Mouse (Mus musculus) bone marrow macrophage, adult 2 months (primary cell): ENCODE results near the gene Barhl1. TPM values are rescaled to one million over a fixed set of nuclear protein-coding genes. Genes with fewer than 3 reads are reported as not detected.

Experiments
- H3K27ac ChIP-seq: 2 replicates; pipeline ENCODE4 v1.5.1; 2012; ENCODE audit warnings: low read depth, low read length; ENCODE audit not compliant: insufficient read depth
- H3K4me1 ChIP-seq: 2 replicates; pipeline ENCODE4 v1.6.1; 2012; ENCODE audit warnings: low read length; ENCODE audit not compliant: control insufficient read depth, insufficient read depth
- H3K4me3 ChIP-seq: 2 replicates; pipeline ENCODE4 v1.5.1; 2012; ENCODE audit warnings: mild to moderate bottlenecking, low read length, moderate library complexity; ENCODE audit not compliant: insufficient read depth
- CTCF ChIP-seq: IDR thresholded peaks from 2 replicates; pipeline ENCODE4 v1.5.1; 2012; ENCODE audit warnings: low read depth, mild to moderate bottlenecking, low read length, moderate library complexity
- POLR2A ChIP-seq: IDR thresholded peaks from 2 replicates; pipeline ENCODE4 v1.6.1; 2012; ENCODE audit warnings: mild to moderate bottlenecking, low read depth, low read length, borderline replicate concordance
- polyA plus RNA-seq: library from polyadenylated mRNA; stranded (reverse); fragments of >200 nt; gene quantifications from 2 replicates; pipeline ENCODE4 v1.2.4, GENCODE M21; 2012; ENCODE audit not compliant: missing spikeins, insufficient read depth, insufficient read length

The Barhl1 gene
- polyA plus RNA-seq, 1 experiment, result not detected

DNA sequence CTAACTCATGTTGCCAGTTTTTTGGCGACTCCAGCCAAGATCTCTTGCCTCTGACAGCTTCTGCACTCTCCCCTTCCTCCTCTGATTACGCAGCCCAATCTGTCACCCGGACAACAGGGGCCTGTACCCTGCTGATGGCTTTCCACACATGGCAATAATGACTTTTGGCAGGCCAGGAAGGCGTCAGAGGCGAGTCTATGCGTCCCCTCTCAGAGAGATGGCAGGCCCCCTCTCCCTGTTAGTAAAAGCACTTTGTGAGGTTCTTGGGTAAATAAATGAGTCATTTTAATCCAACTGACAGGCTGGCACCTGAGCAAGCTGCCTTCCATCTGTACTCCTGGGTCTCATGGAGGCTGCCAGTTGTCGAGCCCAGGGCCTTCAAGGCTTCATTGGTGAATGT lies 49.0 kb downstream of the Barhl1 start:
- Histone ChIP-seq H3K27ac (no peak overlapping the region), H3K4me3 (no peak overlapping the region), H3K4me1 (0 out of 2 replicates have a peak, but pooled peaks cover 2% of the 10 kb centered on the region)
- TF ChIP-seq CTCF, result no peak
- no peak for TF ChIP-seq POLR2A

DNA sequence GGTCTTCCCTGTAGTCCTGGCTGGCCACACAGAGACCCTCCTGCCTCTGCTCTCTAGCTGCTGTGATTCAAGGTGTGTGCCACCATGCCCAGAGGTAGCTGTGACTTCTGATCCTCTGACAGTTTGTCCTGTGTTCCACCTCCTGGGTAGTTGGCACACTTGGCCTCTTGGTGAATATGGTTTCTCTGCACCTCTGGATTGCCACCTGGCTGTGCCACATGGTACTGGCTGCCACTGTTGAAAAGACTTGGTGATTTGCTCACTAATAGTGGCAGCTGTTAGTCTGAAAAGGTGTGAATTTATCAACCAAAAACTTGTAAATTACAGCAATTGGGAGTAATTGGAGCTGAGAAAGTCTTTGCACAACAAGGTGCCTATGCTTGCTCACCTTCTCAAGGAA lies 52.6 kb downstream of the Barhl1 start:
- no peak overlapping the region for H3K27ac ChIP-seq
- TF ChIP-seq POLR2A (no peak), CTCF (no peak)
- no peak overlapping the region for H3K4me3 ChIP-seq
- H3K4me1 ChIP-seq, result 0 out of 2 replicates have a peak, but pooled peaks cover 2% of the 10 kb centered on the region

DNA sequence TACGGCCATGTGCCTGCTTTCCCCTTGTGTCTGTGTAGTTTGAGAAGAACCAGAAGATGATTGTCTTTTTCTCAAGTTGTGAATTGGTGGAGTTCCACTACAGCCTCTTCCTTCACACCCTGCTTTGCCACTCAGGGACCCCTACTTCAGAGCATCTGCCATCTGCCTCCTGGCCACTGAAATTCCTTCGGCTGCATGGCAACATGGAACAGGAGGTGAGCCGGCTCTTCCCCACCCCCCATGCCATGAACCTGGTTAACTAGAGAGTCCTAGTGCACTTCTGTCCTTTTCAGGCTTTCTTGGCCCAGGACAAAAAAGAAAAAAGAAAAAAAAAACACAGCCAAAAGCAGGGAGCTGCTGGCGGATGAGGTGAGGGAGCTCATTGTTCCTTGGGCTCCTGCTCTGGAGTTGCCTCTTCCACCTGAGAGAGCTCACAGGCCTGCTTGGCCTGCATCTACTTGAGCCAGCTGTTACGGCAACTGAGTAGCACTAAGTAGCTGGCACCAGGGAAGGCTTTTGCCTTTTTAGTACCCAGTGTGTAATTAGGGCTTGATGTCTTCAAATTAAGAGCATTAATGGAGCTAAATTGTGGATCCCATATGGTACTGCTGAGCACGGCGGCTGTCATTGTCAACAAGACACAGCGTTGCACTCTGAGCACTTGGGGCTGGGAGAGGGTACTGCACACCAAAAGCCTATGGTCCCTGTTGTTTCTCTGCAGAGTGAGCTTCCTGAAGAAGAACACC lies 55.6 kb downstream of the Barhl1 start:
- TF ChIP-seq POLR2A (no peak), CTCF (no peak)
- Histone ChIP-seq H3K4me1 (0 out of 2 replicates have a peak, but pooled peaks cover 2% of the 10 kb centered on the region), H3K27ac (no peak overlapping the region), H3K4me3 (no peak overlapping the region)

DNA sequence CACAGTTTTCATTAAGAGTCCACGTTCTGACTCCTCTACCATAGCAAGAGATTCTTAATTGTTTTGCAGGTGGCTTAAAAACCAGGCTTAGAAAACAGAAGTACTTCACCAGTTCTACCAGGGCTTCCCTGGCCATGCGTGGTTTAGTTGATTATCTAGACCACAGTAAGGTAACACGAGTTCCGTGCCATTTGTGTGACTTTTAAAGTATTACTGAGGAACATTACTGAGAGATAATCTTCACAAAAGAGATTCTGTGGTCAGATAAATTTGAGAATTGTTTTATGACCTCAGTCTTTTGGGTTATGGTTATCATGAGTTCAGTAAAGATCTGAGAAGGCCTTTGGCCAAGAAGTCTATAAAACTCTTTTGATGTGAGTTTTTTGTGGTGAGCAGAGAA lies 57.2 kb downstream of the Barhl1 start:
- 0 out of 2 replicates have a peak, but pooled peaks cover 2% of the 10 kb centered on the region for H3K4me1 ChIP-seq
- no peak for TF ChIP-seq CTCF
- no peak for TF ChIP-seq POLR2A
- no peak overlapping the region for H3K27ac ChIP-seq
- H3K4me3 ChIP-seq, result no peak overlapping the region

Other genes starting within 250 kb of the Barhl1 start
- 4.8 and 5.9 TPM in 2 replicates for gene Spaca9, start 216.9 kb downstream of the Barhl1 start, polyA plus RNA-seq
- gene Ak8, start 216.5 kb downstream of the Barhl1 start, polyA plus RNA-seq, result 2.5 and 2.6 TPM in 2 replicates
- 7.8 and 10.0 TPM in 2 replicates for gene Gtf3c4, start 76.3 kb downstream of the Barhl1 start, polyA plus RNA-seq
- gene Ddx31, start 76.3 kb downstream of the Barhl1 start, polyA plus RNA-seq, result 7.0 and 10.5 TPM in 2 replicates
- gene Cfap77, start 138.4 kb upstream of the Barhl1 start, polyA plus RNA-seq, result not detected in 2 replicates
- 23.1 and 26.7 TPM in 2 replicates for gene Ttf1, start 143.6 kb upstream of the Barhl1 start, polyA plus RNA-seq
- gene Setx, start 207.5 kb upstream of the Barhl1 start, polyA plus RNA-seq, result 20.0 and 30.6 TPM in 2 replicates